Mouse (Mus musculus) spleen, adult 2 months (tissue): ENCODE measurements around the gene Ube2ql1. TPM values are rescaled to one million over a fixed set of nuclear protein-coding genes. Genes with fewer than 3 reads are reported as not detected.

Experiments
- DNase-seq, 2 experiments: peaks; one replicate each; pipeline versions ENCODE4 v3.0.0 to v3.0.0-alpha.2; 2012 to 2021; ENCODE audit warnings: low spot score in 2 of 2, low read depth in 1 of 2
- H3K27ac ChIP-seq: fragments of 200-500 bp; 2 replicates; pipeline ENCODE4 v1.5.1; 2012; ENCODE audit warnings: low read length, inconsistent platforms; ENCODE audit not compliant: insufficient read depth
- H3K27me3 ChIP-seq: fragments of 200-500 bp; 2 replicates; pipeline ENCODE4 v1.6.1; 2012; ENCODE audit warnings: mild to moderate bottlenecking, moderate library complexity, low read length, inconsistent platforms; ENCODE audit not compliant: control insufficient read depth, insufficient read depth
- H3K36me3 ChIP-seq: fragments of 200-500 bp; 2 replicates; pipeline ENCODE4 v1.6.1; 2012; ENCODE audit warnings: mild to moderate bottlenecking, low read length, inconsistent platforms; ENCODE audit not compliant: control insufficient read depth, insufficient read depth
- H3K4me1 ChIP-seq: fragments of 200-500 bp; 2 replicates; pipeline ENCODE4 v1.6.1; 2011; ENCODE audit warnings: inconsistent platforms; ENCODE audit not compliant: control insufficient read depth, insufficient read depth, insufficient read length
- H3K4me3 ChIP-seq: fragments of 200-500 bp; 2 replicates; pipeline ENCODE4 v1.5.1; 2011; ENCODE audit warnings: mild to moderate bottlenecking, inconsistent platforms; ENCODE audit not compliant: insufficient read depth, insufficient read length; ENCODE audit errors: extremely low read depth
- CTCF ChIP-seq: fragments of 200-500 bp; IDR thresholded peaks from 2 replicates; pipeline ENCODE4 v1.5.1; 2011; ENCODE audit warnings: mild to moderate bottlenecking, inconsistent platforms; ENCODE audit not compliant: insufficient read depth, insufficient read length, insufficient replicate concordance; ENCODE audit errors: extremely low read depth
- POLR2A ChIP-seq: fragments of 200-500 bp; IDR thresholded peaks from 2 replicates; pipeline ENCODE4 v1.6.1; 2011; ENCODE audit warnings: low read depth, low read length, inconsistent platforms
- WGBS: fragments of 180-500 bp; shearing (Covaris S2); methylation state at CpG from one replicate; pipeline ENCODE4 v1.1.7; 2018; 5-methylcytosine and 5-hydroxymethylcytosine counted together
- polyA plus RNA-seq: library from polyadenylated mRNA; depleted of rRNA; stranded (reverse); fragments of >200 nt; gene quantifications from 2 replicates; pipeline ENCODE4 v1.2.3, GENCODE M21; 2012

Gene Ube2ql1
- polyA plus RNA-seq, 1 experiment, result 0.07 TPM

- 3% methylated on average over 40 of the region's 40 CpGs for WGBS
- DNase-seq, result no peak
- no peak overlapping the region for H3K4me3 ChIP-seq
Observed at GRCm38 (mm10) chr13:69738461-69738971, 1.2 kb downstream of the Ube2ql1 start.

GRCm38 (mm10) chr13:69737444-69738185 lies 2.1 kb downstream of the Ube2ql1 start:
- Histone ChIP-seq H3K27ac (no peak overlapping the region), H3K4me3 (no peak overlapping the region), H3K4me1 (peaks cover 10% of the 10 kb centered on the region; the same call in 1 of the 2 replicates), H3K36me3 (no peaks in the 10 kb centered on the region), H3K27me3 (peaks cover 22% of the 10 kb centered on the region)
- no peak for DNase-seq
- TF ChIP-seq CTCF, result no peak
- TF ChIP-seq POLR2A, result no peak
- 18% methylated on average over 13 of the region's 19 CpGs for WGBS

More at GRCm38 (mm10) chr13:69738461-69738971, 1.2 kb downstream of the Ube2ql1 start:
- H3K27ac ChIP-seq, result no peak overlapping the region
- peaks cover 10% of the 10 kb centered on the region; the same call in 1 of the 2 replicates for H3K4me1 ChIP-seq
- H3K36me3 ChIP-seq, result no peaks in the 10 kb centered on the region
- H3K27me3 ChIP-seq, result peaks cover 22% of the 10 kb centered on the region
- TF ChIP-seq POLR2A, result no peak
- TF ChIP-seq CTCF, result no peak

- H3K4me1 ChIP-seq, result no peaks in the 10 kb centered on the region
- 92% methylated on average over 6 of the region's 6 CpGs for WGBS
- no peak overlapping the region for H3K4me3 ChIP-seq
- no peak for DNase-seq
- H3K27ac ChIP-seq, result no peak overlapping the region
- TF ChIP-seq CTCF (no peak), POLR2A (no peak)
- peaks cover 2% of the 10 kb centered on the region; the same call in 1 of the 2 replicates for H3K27me3 ChIP-seq
- no peaks in the 10 kb centered on the region for H3K36me3 ChIP-seq
Observed at GRCm38 (mm10) chr13:69732636-69733035, 7.1 kb downstream of the Ube2ql1 start.

- Histone ChIP-seq H3K27ac (no peak overlapping the region), H3K27me3 (no peaks in the 10 kb centered on the region), H3K4me3 (no peak overlapping the region), H3K4me1 (no peaks in the 10 kb centered on the region), H3K36me3 (no peaks in the 10 kb centered on the region)
- TF ChIP-seq POLR2A (no peak), CTCF (no peak)
- DNase-seq, result no peak
- 88% methylated on average over 3 of the region's 3 CpGs for WGBS
Observed at GRCm38 (mm10) chr13:69725376-69725775, 14.3 kb downstream of the Ube2ql1 start.

GRCm38 (mm10) chr13:69721141-69721540 lies 18.5 kb downstream of the Ube2ql1 start:
- Histone ChIP-seq H3K27ac (no peak overlapping the region), H3K27me3 (no peaks in the 10 kb centered on the region), H3K4me3 (no peak overlapping the region), H3K4me1 (no peaks in the 10 kb centered on the region), H3K36me3 (no peaks in the 10 kb centered on the region)
- no peak for DNase-seq
- TF ChIP-seq POLR2A (no peak), CTCF (no peak)
- 20% methylated on average over 6 of the region's 6 CpGs for WGBS

- H3K27me3 ChIP-seq, result no peaks in the 10 kb centered on the region
- TF ChIP-seq CTCF (no peak), POLR2A (no peak)
- no peak overlapping the region for H3K27ac ChIP-seq
- WGBS, result 25% methylated on average over 11 of the region's 11 CpGs
- no peak overlapping the region for H3K4me3 ChIP-seq
- H3K4me1 ChIP-seq, result no peaks in the 10 kb centered on the region
- DNase-seq, result no peak
- H3K36me3 ChIP-seq, result no peaks in the 10 kb centered on the region
Observed at GRCm38 (mm10) chr13:69717860-69718598, 21.7 kb downstream of the Ube2ql1 start.
